In the genomic region with DNA sequence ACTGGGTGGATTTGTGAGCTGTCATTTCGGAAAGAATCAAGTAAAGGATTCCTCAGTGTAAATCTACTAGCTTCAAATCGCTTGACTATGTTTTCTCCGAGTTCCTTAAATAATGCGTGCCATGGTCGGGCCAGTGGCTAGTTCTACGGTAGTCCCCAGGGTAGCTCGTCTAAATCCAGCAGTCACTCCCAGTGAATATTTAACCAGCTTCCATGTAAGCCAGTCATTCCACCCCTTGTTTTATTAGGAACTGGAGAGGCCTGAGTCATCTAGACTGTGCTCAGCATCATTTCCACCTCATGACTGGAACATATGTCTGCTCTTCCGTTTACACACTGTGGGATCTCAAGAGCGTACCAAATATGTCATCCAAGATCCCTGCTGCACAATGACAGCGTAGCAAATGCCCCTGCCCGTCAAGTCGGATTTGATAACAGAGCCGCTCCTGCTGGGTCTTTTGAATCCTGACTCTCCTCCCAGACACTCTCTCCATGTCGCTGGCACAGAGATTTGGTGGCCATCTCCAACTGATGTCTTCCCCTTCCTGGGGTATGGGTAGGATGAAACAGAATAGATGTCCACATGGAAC, we compare ENCODE assay signal across 21 mouse cellular contexts. TPM values are rescaled to one million over a fixed set of nuclear protein-coding genes. Genes with fewer than 3 reads are reported as not detected.
A peak's percentile ranks its signal among the peaks of the same experiment; 100 is the strongest.
DNase-seq lines count a peak whose midpoint lies in the region; ATAC-seq and TF ChIP-seq lines count a peak whose summit lies in the region.
"Had no signal": no experiment of that assay in that cellular context is flagged by ENCODE, and none has a peak within 500 bp of the region (broad histone marks: within the 10 kb centered on the region; RNA-seq: fewer than 3 reads in every experiment).

No protein-coding gene starts in this region.

- no peak for TF ChIP-seq CTCF in Patski (IDR thresholded peaks at IDR 0.05)

- H3K27me3 ChIP-seq in Patski, result no peaks in the 10 kb centered on the region
- H3K27me3 ChIP-seq: embryonic facial prominence, embryonic 13.5 days; forebrain, embryonic 15.5 days; heart, embryonic 12.5 days; hindbrain, embryonic 15.5 days; neural tube, embryonic 12.5 days had no signal

- DNase-seq in kidney, adult 9 months, result peak; percentile 32
- DNase-seq in kidney, adult 18-20 months, result no peak
- DNase-seq in Patski (ENCODE audit: low read depth, low spot score), result no peak
- peak; percentile 90 for DNase-seq in cerebellum, adult 11-12 months
- peak; percentile 74 to 90 for DNase-seq in cerebellum, postnatal 14 days
- no peak for DNase-seq in adrenal gland, adult 8-10 months
- no peak for DNase-seq in right cerebral cortex, postnatal 36 days (ENCODE audit: low spot score in 2 of 2)
- no peak for DNase-seq in heart, postnatal 10 days
- DNase-seq: adrenal gland, postnatal 25 days; kidney, postnatal 14 days; lung, embryonic 14.5 days; lung, postnatal 4 days; spleen, adult 18-20 months; thymus, postnatal 36 days had no signal

- in situ Hi-C loops in Patski (cut with MboI; ENCODE audit: low pct_unique_long_range_greater_than_20kb), result loop anchor here (5.0 kb wide), 1 partner anchor 69 kb away; no protein-coding TSS in a partner anchor

- CTCF ChIA-PET in Patski (lab: Charles Lee), result interaction anchor here (0.8 to 1.1 kb wide), 5 partner anchors 9 to 430 kb away, joined by 3 to 4 read pairs (median 3); no protein-coding TSS in a partner anchor

- intact Hi-C loops in heart, postnatal 10 days (cut with DNase I), result no loop called here

- POLR2A ChIA-PET in Patski (lab: Charles Lee), result interaction anchor here (0.6 to 1.1 kb wide), 2 partner anchors 23 to 59 kb away, joined by 4 to 5 read pairs; no protein-coding TSS in a partner anchor

- ATAC-seq in Patski, result peak; percentile 31
- ATAC-seq: activated CD4-positive, CD25-positive, alpha-beta regulatory T cell, adult 4 months; forebrain, embryonic 15.5 days; intestine, postnatal 0 days had no signal

RNA-seq across cellular contexts. Expression of a gene that starts 45.8 kb away (rescaled TPM):
- 91.3 TPM for polyA plus RNA-seq in Patski (2021)
- 10 to 100 TPM; 19.0 to 42.8 (median 24.0) TPM for total RNA-seq in adrenal gland, adult 8-10 months (2022)
- total RNA-seq in heart, postnatal 10 days (2021), result 100 to 1,000 TPM; 221 to 255 TPM
- polyA plus RNA-seq: activated CD4-positive, CD25-positive, alpha-beta regulatory T cell, adult 4 months had no signal

Comparison
In these comparisons a context has a peak if more than half of its experiments do, and no peak if none do; other contexts are left out.
1. DNase-seq: peak in kidney, adult 9 months (single experiment), cerebellum, adult 11-12 months (single experiment) and cerebellum, postnatal 14 days (2 of 2); none in kidney, adult 18-20 months (single experiment), Patski (single experiment), adrenal gland, adult 8-10 months (single experiment), right cerebral cortex, postnatal 36 days (0 of 2) and heart, postnatal 10 days (0 of 2).
2. RNA of a gene that starts 45.8 kb away (total RNA-seq): 221 to 255 TPM in heart, postnatal 10 days; 19.0 to 42.8 TPM in adrenal gland, adult 8-10 months; every median in the first group is over 4 times any median in the second.